Mouse (Mus musculus) heart, postnatal 4 days (tissue): Measurements from ENCODE around the gene BC100530. TPM values are rescaled to one million over a fixed set of nuclear protein-coding genes. Genes with fewer than 3 reads are reported as not detected.
"Not testable (repeated sequence)": the region's sequence is repeated elsewhere in the genome, so short reads cannot be mapped to it uniquely, and the experiment has no call there.

Experiments
- DNase-seq: peaks from one replicate; pipeline ENCODE4 v3.0.0; 2021
- total RNA-seq, 2 experiments: library from RNA; stranded (reverse); gene quantifications; 2 replicates each; pipeline ENCODE4 v1.2.3; 2021

Gene BC100530
- total RNA-seq = 1 to 10 TPM; 2.6 to 3.1 TPM

- DNase-seq = not testable (repeated sequence)
These were observed at the start of gene BC100530 for GRCm38 (mm10) chr16:36367648-36368047. Gene BC100530 (minus strand): TSS chr16:36367748.

- DNase-seq = no peak
These were observed 40.8 kb upstream of the BC100530 start, which contains the start of gene Stfa2 for GRCm38 (mm10) chr16:36408357-36408756. Gene Stfa2 (minus strand): TSS chr16:36408457.

GRCm38 (mm10) chr16:36389060-36389459, 21.5 kb upstream of the BC100530 start:
- DNase-seq = no peak

- no peak for DNase-seq
These were observed 30.4 kb downstream of the BC100530 start for GRCm38 (mm10) chr16:36337171-36337570.

- DNase-seq = no peak
These were observed 33.3 kb downstream of the BC100530 start, which contains the start of gene BC117090 for GRCm38 (mm10) chr16:36334232-36334631. Gene BC117090 (minus strand): TSS chr16:36334332.

GRCm38 (mm10) chr16:36319286-36319685, 48.3 kb downstream of the BC100530 start:
- no peak for DNase-seq

GRCm38 (mm10) chr16:36316111-36316510, 51.4 kb downstream of the BC100530 start:
- DNase-seq = not testable (repeated sequence)

Other genes with a start within 250 kb of the BC100530 start
- not detected for gene Csta1, start 236.5 kb downstream of the BC100530 start, total RNA-seq
- 1 to 10 TPM; 1.8 to 2.4 TPM for gene Stfa2l1, start 210.9 kb downstream of the BC100530 start, total RNA-seq
- gene Gm5483, start 183.5 kb downstream of the BC100530 start, total RNA-seq = 1 to 10 TPM; 2.6 to 3.8 TPM
- gene Gm5416, start 157.3 kb downstream of the BC100530 start, total RNA-seq = not detected
- gene 2010005H15Rik, start 146.3 kb downstream of the BC100530 start, total RNA-seq = 1 to 10 TPM in 1 of 2 experiments, not detected in 1; 1.1 TPM
- 1 to 10 TPM; 3.5 to 6.2 TPM for gene Stfa1, start 90.8 kb downstream of the BC100530 start, total RNA-seq
- gene BC117090, start 33.4 kb downstream of the BC100530 start, total RNA-seq = not detected
- 1 to 10 TPM; 2.6 to 3.0 TPM for gene Stfa2, start 40.7 kb upstream of the BC100530 start, total RNA-seq
- 1 to 10 TPM in 1 of 2 experiments, not detected in 1; 1.8 TPM for gene Stfa3, start 87.6 kb upstream of the BC100530 start, total RNA-seq
- under 1 TPM; 0.14 to 0.33 TPM for gene Casr, start 194.4 kb upstream of the BC100530 start, total RNA-seq